Mouse (Mus musculus) inflammation-experienced regulatory T-cells, adult 16 weeks (primary cell): Measurements from ENCODE around the gene Pdxdc1. TPM values are rescaled to one million over a fixed set of nuclear protein-coding genes. Genes with fewer than 3 reads are reported as not detected.

Source experiments
- polyA plus RNA-seq: library from polyadenylated mRNA; unstranded; fragments of 100-300 nt; shearing (Covaris generic); gene quantifications from one replicate; pipeline ENCODE4 v1.2.1, GENCODE M21; 2017

Pdxdc1 gene
- polyA plus RNA-seq = 55.9 TPM

DNA sequence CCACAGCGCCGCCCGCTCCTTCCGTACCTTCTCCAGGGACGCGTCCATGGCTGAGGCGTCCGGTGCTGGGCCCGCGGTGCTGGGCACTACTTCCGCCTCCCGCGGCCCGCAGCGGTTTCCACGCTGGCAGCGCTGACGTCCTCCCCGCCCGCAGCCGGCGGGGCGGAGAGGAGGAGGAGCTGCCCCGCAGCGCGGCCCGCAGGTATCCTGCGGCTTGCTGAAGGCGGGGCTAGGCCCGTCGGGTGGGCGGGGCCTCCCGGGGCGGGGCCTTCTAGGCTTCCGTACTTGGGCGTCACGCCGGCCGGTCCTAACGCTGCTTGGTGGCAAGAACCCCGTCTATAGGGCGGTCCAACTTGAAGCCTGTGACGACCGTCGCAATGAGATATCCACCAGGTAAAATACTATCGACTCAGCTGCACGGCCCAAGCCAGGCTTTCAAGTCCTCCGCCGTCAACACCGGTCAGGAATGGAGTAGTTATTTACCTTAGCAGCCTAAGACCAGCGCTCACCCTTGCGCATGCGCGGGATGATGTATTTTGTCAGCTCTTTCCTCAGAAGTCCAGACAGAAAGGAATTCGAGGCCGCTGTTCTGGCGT, at the start of gene Pdxdc1, which contains the start of gene Mpv17l:
Gene Pdxdc1, minus strand, starts transcription at position 244 of the 596 bp plus-strand sequence.
Gene Mpv17l, plus strand, starts transcription at position 274 of the 596 bp plus-strand sequence.

DNA sequence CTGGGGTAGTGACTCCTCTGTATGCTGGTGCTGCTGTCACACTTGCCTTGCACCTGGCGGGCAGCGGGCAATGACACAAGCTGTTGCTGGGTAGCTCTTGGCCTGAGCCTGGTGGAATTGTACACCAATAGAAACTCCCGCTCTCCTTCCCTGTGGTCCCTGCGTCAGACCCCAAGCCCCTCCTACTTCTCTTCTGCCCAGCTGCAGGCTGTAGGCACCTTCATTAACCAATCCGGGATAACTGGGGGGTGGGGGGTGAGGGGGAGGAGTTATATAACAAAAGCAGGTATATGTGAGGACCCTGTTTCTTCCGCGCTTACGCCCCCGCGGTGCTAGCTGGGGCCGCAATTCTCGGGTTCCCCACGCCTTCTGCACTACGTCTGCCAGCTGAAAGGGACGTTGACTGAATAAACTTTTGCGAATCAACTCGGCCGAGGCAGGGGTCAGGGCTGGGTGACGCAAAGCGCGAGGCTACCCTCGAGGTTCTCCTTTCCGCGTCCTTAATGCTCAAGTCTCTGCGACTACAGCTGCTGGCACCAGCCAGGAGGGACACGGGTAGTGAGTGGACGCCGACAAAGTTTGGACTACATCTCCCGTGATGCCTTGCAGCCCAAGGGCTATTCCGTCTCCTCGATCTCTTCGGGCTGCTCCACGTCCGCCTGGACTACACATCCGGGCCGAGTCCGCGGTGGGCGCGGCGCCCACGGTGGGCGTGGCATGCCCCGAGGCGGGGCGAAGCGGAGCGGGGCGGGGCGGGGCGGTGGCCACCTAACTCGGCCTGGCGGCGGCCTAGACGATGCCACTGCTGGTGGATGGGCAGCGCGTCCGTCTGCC, 84.2 kb downstream of the Pdxdc1 start, which contains the start of gene Ntan1:
Gene Ntan1, plus strand, starts transcription at position 286 of the 834 bp plus-strand sequence.

Other genes starting within 250 kb of the Pdxdc1 start
- 65.6 TPM for gene Parn, start 235.0 kb downstream of the Pdxdc1 start, polyA plus RNA-seq
- 68.9 TPM for gene Bfar, start 231.3 kb downstream of the Pdxdc1 start, polyA plus RNA-seq
- 11.9 TPM for gene 3110001I22Rik, start 231.2 kb downstream of the Pdxdc1 start, polyA plus RNA-seq
- 0.40 TPM for gene Pla2g10, start 172.1 kb downstream of the Pdxdc1 start, polyA plus RNA-seq
- 49.3 TPM for gene Rrn3, start 122.4 kb downstream of the Pdxdc1 start, polyA plus RNA-seq
- gene Ntan1, start 84.3 kb downstream of the Pdxdc1 start, polyA plus RNA-seq = 177 TPM
- gene Mpv17l, start within 50 bp of the Pdxdc1 start, polyA plus RNA-seq = 0.43 TPM
- not detected for gene 2900011O08Rik, start 83.5 kb upstream of the Pdxdc1 start, polyA plus RNA-seq
- gene Ifitm7, start 83.8 kb upstream of the Pdxdc1 start, polyA plus RNA-seq = not detected